Mouse (Mus musculus) brain, embryonic 18.5 days (tissue): ENCODE data around the gene Prss41.
A peak's percentile ranks its signal among the peaks of the same experiment; 100 is the strongest.
"Not testable (repeated sequence)": the region's sequence is repeated elsewhere in the genome, so short reads cannot be mapped to it uniquely, and the experiment has no call there.

Source experiments
- DNase-seq: peaks from one replicate; pipeline ENCODE4 v3.0.0-alpha.2; 2012; ENCODE audit warnings: low read depth, low spot score

Gene Prss41

DNA sequence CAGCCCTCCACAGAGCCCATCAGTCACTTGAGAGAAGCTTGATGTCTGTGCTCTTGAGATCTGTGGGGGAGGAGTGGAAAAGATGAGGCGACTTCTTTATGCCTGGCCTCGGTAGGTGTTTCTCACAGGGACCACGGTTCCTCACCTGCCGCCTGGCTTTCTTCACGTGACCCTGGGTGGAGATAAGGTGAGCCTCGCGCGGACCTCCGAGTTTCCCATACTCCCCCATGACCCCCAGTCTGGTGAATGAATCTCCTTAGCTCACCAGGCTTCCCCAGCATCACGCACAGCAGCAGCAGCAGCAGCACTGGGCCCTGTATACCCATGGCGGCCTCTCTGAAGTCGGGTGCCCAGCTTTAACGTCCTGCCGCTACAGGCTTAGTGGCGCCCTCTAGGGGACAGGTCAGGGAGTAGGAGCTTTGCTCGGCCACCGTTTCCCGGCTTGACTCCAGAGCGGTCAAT, at the start of gene Prss41, which contains the start of gene Prss32:
TSS of gene Prss41 (minus strand) at position 361 of the 462 bp plus-strand sequence.
TSS of gene Prss32 (plus strand) at position 44 of the 462 bp plus-strand sequence.
- no peak for DNase-seq

DNA sequence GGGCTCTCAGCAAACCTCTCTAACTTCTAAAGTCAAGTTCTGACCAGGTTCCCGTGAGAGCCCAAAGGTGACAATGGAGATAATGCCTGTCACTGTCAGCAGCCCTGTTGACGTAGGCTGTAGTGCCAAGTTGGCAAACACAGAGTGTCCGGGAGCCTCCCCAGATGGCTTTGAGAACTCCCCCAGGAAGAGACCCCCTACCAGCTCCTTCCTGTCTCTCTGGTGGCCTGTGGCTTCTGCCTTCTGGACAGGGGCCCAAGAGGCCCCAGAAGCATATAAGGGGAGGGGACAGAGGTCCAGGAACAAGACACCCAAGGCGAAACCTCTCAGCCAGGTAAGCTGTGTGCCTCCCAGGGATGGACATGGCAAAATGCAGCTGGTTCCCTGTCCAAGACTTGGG, 36.6 kb upstream of the Prss41 start, which contains the start of the genes Dcpp1 and Dcpp2:
TSS of gene Dcpp1 (plus strand) at position 301 of the 400 bp plus-strand sequence.
TSS of gene Dcpp2 (plus strand) at position 305 of the 400 bp plus-strand sequence.
- DNase-seq, result not testable (repeated sequence)

DNA sequence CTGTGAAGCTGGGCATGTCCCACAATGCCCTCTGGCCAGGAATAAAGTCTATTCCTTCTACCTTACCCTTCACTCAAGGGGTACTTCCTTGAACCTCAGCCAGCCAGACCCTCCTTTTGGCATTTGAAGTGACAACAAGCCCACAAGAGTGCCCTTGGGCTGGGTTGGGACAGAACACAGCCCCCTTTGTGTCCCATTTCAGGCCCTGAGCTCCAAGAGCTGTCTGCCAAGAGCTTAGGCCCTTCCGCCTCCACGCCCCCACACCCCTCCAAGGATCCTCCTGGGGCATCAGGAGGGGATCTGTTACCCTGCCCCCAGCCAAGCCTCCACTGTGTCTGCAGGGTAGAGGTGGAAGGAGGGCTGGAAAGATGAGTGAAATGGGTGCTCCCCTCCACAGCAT, 33.2 kb upstream of the Prss41 start:
- DNase-seq, result no peak

DNA sequence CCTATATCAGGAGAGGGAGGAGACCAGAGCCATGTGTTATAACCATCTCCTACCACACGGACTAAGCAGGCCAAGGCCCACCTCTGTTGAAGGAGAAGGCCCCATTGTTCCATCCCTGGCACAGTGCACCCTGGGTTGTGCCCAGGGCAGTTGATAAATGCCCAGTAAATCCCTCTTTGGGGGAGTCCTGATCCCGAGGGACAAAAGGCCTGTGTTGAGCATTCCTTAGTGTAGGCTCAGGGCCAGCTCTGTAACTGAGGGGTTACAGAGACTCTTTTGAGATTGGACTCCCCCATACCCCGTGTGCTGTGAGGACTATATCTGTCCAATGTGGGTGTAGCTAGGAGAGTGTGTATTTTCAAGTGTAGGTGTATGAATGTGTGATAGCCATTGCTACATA, 32.8 kb upstream of the Prss41 start:
- DNase-seq, result peak; percentile 24

DNA sequence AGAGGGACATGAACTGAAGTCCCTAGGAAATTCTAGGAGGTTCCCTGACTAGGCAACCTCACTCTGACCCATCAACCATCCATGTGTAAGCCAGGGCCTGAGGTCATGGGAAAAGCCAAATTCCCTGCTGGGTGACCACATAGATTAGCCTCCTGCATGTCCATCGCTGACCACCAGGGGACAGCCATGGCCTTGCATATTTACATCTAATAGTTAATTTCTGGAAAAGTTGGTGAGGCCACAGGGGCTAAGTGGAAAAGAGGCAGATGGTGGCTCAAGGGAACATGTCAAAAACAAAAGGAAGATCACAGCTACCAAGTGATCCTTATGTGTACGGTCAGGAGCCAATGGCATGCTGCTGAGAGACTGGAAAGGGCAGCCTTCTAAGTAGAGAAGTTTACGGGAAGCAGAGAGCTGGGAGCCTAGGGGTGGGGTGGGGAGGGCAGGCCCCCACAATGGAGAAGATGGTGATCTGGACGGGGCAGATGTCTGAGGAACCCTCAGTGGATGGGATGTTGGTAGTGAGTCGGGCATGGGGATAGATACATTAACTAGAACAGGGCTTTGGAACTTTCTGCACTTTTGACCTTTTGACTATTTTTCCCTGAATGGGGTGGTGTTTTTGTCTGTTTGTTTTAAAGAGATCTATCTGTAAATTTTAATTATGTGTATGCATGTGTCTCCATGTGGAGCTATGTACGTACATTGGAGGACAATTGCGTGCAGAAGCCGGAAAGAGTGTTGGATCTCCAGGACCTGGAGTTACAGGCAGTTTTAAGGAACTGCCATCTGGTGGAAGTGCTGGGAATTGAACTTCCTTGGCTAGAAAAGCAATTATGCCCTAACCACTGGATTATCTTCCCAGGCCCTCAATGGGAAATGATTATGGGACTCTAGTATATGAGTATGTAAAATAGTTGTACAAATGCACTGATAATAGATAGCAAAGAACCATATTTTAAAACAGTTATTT, 30.2 kb upstream of the Prss41 start:
- no peak for DNase-seq

DNA sequence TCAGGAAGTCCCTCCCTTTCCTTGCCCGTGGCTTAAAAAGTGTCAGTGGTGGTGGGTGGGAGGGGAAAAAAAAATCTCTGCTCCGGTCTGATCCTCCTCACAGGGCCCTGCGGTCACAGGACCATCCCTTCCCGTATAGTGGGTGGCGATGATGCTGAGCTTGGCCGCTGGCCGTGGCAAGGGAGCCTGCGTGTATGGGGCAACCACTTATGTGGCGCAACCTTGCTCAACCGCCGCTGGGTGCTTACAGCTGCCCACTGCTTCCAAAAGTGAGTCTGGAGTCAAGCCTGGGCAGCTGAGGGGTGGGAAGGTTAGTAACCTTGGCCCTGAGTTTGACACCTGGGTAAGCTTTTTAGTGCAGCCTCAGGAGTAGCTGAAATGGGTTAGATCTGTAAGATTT, 24.5 kb upstream of the Prss41 start:
- DNase-seq, result no peak

DNA sequence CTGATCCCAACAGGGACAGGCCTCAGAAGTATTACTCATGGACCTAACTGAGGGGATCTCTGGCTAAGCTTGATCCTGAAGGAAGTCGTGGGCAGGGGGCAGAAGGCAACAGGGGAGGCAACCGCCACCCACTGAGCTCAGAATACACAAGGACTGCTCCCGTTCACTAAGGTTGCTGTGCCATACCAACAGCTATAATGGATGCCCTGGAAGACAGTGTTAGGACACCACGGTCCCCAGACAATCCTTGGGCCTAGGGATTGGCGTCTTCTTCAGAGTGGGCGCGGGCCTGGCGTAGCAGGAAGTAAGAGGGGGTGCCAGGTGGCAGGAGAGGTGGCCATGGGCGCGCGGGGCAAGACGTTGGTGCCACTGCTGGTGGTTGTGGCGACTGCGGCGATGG, 23.8 kb upstream of the Prss41 start, which contains the start of gene Prss21:
TSS of gene Prss21 (plus strand) at position 301 of the 400 bp plus-strand sequence.
- DNase-seq, result no peak

GRCm38 (mm10) chr17:23862926-23863325, 19.0 kb upstream of the Prss41 start:
- DNase-seq, result no peak

DNA sequence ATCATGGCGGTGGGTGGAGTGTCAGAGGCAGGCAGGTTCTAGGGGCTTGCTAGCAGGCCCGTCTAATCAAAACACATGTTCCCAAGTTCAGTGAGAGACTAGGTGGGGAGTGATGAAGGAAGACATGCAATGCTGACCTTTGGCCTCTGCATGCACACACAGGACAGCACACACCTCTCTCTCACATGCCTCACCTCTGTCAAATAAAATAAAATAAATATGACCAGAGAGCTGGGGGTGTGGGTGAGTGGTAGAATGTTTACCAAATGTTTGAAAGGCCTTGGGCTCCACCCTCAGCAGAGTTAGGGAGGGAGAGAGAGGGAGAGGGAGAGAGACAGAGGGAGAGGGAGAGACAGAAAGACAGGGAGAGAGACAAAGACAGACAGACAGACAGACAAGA, 13.9 kb upstream of the Prss41 start:
- DNase-seq, result no peak

DNA sequence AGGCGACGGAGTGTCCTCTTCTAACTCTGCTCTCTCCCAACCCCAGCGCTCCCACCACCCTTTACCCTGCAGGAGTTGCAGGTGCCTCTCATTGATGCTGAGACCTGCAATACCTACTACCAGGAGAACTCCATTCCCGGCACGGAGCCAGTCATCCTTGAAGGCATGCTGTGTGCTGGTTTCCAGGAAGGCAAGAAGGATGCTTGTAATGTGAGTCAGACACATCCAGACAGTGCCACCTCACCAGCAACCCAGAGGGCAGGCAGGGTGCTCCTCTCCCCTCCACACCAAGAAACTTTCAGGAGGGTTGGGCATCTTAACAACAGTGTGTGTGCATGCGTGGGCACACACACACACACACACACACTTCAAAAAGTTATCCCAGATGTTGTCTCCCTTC, 13.2 kb upstream of the Prss41 start:
- DNase-seq, result no peak

DNA sequence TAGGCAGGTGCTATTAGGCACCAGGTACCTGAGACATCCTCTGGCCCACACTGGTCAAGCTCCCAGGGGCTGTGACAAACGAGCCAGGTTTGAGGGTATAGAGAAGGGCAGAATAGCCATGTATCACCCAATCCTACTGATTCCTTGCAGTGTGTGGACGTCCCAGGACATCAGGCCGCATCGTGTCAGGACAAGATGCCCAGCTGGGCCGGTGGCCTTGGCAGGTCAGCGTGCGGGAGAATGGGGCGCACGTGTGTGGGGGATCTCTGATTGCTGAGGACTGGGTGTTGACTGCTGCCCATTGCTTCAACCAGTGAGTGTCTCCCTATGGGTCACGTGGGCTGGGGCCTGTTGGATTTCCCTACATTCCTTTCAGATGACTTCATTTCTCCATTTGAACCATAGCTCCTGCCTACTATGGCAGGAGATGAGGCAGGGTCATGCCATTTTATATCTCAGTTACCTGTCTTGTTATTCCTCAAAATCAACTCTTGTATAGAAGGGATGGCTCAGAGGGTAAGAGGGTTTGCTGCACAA, 10.3 kb upstream of the Prss41 start:
- no peak for DNase-seq

GRCm38 (mm10) chr17:23853292-23853691, 9.3 kb upstream of the Prss41 start:
- DNase-seq, result no peak

- DNase-seq, result peak; percentile 28
These were observed 7.1 kb upstream of the Prss41 start for GRCm38 (mm10) chr17:23850853-23851749.

DNA sequence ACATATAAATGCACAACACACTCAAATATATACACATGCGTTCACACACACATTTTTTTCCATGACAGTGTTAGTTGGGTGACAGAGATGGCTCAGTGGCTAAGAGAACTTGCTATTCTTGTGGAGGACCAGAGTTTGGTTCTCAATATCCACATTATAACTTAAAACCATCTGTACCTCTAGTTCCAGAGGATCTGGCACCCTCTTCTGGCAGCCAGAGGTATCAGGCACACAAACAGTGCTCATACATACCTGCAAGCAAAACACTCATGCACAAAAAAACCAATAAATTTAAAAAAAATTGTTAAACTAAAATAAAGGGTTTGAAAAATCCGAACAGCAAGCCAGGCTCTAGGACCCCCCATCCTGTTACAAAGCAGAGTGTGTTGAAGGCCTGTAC, 6.1 kb upstream of the Prss41 start:
- no peak for DNase-seq

DNA sequence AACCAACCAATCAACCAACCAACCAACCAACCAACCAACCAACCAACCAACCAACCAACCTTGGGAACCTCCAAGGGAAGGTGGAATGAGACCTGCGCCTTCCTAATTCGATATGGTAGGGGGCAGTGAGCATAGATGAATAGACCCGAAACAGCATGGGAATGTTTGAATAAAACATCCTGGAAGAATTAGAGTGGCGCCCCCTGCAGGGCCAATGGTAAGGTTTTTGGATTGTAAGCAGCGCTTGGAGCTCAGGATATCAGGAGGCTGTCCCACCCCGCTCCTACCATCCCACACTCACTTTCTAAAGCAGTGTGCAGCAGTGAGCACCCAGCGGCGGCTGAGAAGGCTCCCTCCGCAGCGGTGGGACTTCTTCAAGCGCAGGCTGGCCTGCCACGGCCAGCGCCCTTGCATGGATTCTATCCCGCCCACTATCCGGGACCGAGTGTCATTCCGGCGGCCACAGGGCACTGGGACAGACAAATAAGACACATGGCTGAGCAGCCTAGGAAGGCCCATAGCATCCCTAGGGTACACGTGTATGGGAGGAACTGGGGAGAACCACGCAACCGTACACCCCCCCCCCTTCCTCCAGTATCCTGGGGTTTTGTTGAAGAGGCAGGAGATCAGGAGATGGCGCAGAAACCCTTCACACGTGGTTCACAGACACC, 696 bp downstream of the Prss41 start:
- DNase-seq, result no peak

DNA sequence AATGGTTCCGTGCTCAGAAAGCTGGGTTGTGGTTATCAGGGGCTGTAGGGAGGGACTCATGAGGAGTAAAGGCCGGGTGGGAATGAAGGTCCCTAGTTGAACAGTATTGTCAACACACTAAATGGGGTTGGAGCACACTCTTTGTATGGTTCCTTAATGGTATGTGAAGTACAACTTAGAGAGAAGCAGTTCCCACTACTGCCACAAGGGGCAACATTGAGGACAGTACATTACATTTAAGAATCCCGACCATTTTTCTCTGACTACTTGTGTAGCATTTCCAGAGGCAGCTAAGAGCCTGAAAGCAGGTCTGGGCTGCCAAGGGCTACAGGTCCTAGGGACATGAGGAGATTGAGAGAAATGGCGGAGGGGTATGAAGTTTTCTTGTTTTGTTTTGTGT, 2.8 kb downstream of the Prss41 start:
- DNase-seq, result no peak

- no peak for DNase-seq
These were observed 7.9 kb downstream of the Prss41 start, which contains the start of gene Prss33 for GRCm38 (mm10) chr17:23836006-23836575. TSS of gene Prss33 (minus strand) at chr17:23836056.

DNA sequence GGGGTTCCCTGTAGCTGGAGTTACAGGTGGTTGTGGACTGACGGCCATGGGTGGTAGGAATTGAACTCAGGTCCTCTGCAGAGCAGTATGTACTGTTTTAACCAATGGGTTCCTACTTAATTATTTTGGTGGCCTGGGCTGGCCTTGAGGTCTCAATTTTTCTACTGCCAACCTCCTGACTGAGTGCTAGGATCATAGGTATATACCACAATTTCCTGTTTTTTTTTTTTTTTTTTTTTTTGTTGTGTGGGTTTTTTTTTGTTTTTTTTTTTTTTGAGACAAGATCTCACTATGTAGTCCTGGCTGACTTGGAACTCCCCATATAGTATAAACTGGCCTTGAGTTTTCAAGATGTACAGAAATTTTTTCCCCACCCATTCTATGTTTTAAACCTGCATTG, 12.8 kb downstream of the Prss41 start:
- no peak for DNase-seq

DNA sequence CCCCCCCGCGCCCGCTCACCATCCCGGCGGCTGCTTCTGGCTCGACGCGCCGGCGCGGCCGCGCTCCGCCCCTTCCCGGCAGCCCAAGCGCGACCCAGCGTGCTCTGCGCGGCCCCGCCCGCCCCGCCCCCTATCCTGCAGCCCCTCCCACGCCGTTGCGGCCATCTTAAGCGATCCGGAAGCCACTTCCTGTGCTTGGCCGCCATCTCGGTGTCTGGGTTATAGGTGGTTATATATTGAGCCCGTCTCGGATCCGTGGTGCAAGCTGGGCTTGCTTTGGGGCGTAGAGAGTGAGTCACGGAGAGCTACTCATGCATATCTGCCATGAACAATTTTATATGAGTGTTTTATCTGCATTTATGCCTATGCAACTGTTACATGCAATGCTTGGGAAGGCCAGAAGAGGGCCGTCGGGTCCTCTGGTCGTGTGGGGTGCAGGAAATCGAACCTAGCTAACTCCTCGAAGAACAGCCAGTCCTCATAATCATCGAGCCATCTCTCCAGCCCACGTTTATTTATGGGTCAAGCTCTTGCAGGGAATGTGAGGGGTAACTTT, 14.8 kb downstream of the Prss41 start, which contains the start of gene Elob:
TSS of gene Elob (minus strand) at position 73 of the 556 bp plus-strand sequence.
- peak; percentile 83 for DNase-seq
